Mouse (Mus musculus): ENCODE measurements at regions not wholly inside any gene's neighbourhood (a gene's known extent, or its start where the extent isn't known, plus 50 kb on each side); places are given as distances from the start of the nearest gene placed in this dataset.

- DNase-seq (ENCODE audit: low read depth): no peak
- TF ChIP-seq POLR2A (IDR thresholded peaks at IDR 0.05; ENCODE audit: borderline replicate concordance, extremely low read depth, insufficient read depth, insufficient read length, poor library complexity, severe bottlenecking): no peak
These were observed 292.7 kb downstream of the Cog6 start for GRCm38 (mm10) chr3:52724354-52724753.

GRCm38 (mm10) chr3:52722946-52723345 lies 294.1 kb downstream of the Cog6 start:
- no peak for TF ChIP-seq POLR2A (IDR thresholded peaks at IDR 0.05; ENCODE audit: borderline replicate concordance, extremely low read depth, insufficient read depth, insufficient read length, poor library complexity, severe bottlenecking)
- no peak for TF ChIP-seq CTCF (IDR thresholded peaks at IDR 0.05; ENCODE audit: borderline replicate concordance, extremely low read depth, insufficient read depth, insufficient read length)

GRCm38 (mm10) chr3:52719181-52719580 lies 297.9 kb downstream of the Cog6 start:
- DNase-seq (ENCODE audit: low read depth): no peak
- TF ChIP-seq POLR2A (IDR thresholded peaks at IDR 0.05; ENCODE audit: borderline replicate concordance, extremely low read depth, insufficient read depth, insufficient read length, poor library complexity, severe bottlenecking): no peak
- TF ChIP-seq CTCF (IDR thresholded peaks at IDR 0.05; ENCODE audit: borderline replicate concordance, extremely low read depth, insufficient read depth, insufficient read length): no peak

More at GRCm38 (mm10) chr3:52722946-52723345, 294.1 kb downstream of the Cog6 start:
- no peak for DNase-seq (ENCODE audit: low read depth)

- TF ChIP-seq CTCF (IDR thresholded peaks at IDR 0.05; ENCODE audit: borderline replicate concordance, extremely low read depth, insufficient read depth, insufficient read length): no peak
- TF ChIP-seq POLR2A (IDR thresholded peaks at IDR 0.05; ENCODE audit: borderline replicate concordance, extremely low read depth, insufficient read depth, insufficient read length, poor library complexity, severe bottlenecking): no peak
- DNase-seq (ENCODE audit: low read depth): no peak
These were observed 299.7 kb downstream of the Cog6 start for GRCm38 (mm10) chr3:52717324-52717723.

GRCm38 (mm10) chr3:52712151-52712550 lies 304.9 kb downstream of the Cog6 start:
- peak; percentile 9 for DNase-seq (ENCODE audit: low read depth)
- TF ChIP-seq POLR2A (IDR thresholded peaks at IDR 0.05; ENCODE audit: borderline replicate concordance, extremely low read depth, insufficient read depth, insufficient read length, poor library complexity, severe bottlenecking) (no peak), CTCF (IDR thresholded peaks at IDR 0.05; ENCODE audit: borderline replicate concordance, extremely low read depth, insufficient read depth, insufficient read length) (no peak)

GRCm38 (mm10) chr3:52711133-52711532 lies 305.9 kb downstream of the Cog6 start:
- DNase-seq (ENCODE audit: low read depth): no peak
- no peak for TF ChIP-seq CTCF (IDR thresholded peaks at IDR 0.05; ENCODE audit: borderline replicate concordance, extremely low read depth, insufficient read depth, insufficient read length)
- no peak for TF ChIP-seq POLR2A (IDR thresholded peaks at IDR 0.05; ENCODE audit: borderline replicate concordance, extremely low read depth, insufficient read depth, insufficient read length, poor library complexity, severe bottlenecking)

- no peak for DNase-seq (ENCODE audit: low read depth)
- TF ChIP-seq CTCF (IDR thresholded peaks at IDR 0.05; ENCODE audit: borderline replicate concordance, extremely low read depth, insufficient read depth, insufficient read length): no peak
- TF ChIP-seq POLR2A (IDR thresholded peaks at IDR 0.05; ENCODE audit: borderline replicate concordance, extremely low read depth, insufficient read depth, insufficient read length, poor library complexity, severe bottlenecking): no peak
These were observed 308.3 kb downstream of the Cog6 start for GRCm38 (mm10) chr3:52708746-52709145.

- DNase-seq (ENCODE audit: low read depth): peak; percentile 29
- no peak for TF ChIP-seq POLR2A (IDR thresholded peaks at IDR 0.05; ENCODE audit: borderline replicate concordance, extremely low read depth, insufficient read depth, insufficient read length, poor library complexity, severe bottlenecking)
- TF ChIP-seq CTCF (IDR thresholded peaks at IDR 0.05; ENCODE audit: borderline replicate concordance, extremely low read depth, insufficient read depth, insufficient read length): no peak
These were observed 308.7 kb downstream of the Cog6 start for GRCm38 (mm10) chr3:52708301-52708700.

GRCm38 (mm10) chr3:52706626-52707025 lies 310.4 kb downstream of the Cog6 start:
- TF ChIP-seq CTCF (IDR thresholded peaks at IDR 0.05; ENCODE audit: borderline replicate concordance, extremely low read depth, insufficient read depth, insufficient read length) (no peak), POLR2A (IDR thresholded peaks at IDR 0.05; ENCODE audit: borderline replicate concordance, extremely low read depth, insufficient read depth, insufficient read length, poor library complexity, severe bottlenecking) (no peak)
- no peak for DNase-seq (ENCODE audit: low read depth)

GRCm38 (mm10) chr3:52703751-52704150 lies 313.3 kb downstream of the Cog6 start:
- DNase-seq (ENCODE audit: low read depth): no peak
- TF ChIP-seq CTCF (IDR thresholded peaks at IDR 0.05; ENCODE audit: borderline replicate concordance, extremely low read depth, insufficient read depth, insufficient read length) (no peak), POLR2A (IDR thresholded peaks at IDR 0.05; ENCODE audit: borderline replicate concordance, extremely low read depth, insufficient read depth, insufficient read length, poor library complexity, severe bottlenecking) (no peak)

GRCm38 (mm10) chr3:52702962-52703361 lies 314.1 kb downstream of the Cog6 start:
- TF ChIP-seq POLR2A (IDR thresholded peaks at IDR 0.05; ENCODE audit: borderline replicate concordance, extremely low read depth, insufficient read depth, insufficient read length, poor library complexity, severe bottlenecking) (no peak), CTCF (IDR thresholded peaks at IDR 0.05; ENCODE audit: borderline replicate concordance, extremely low read depth, insufficient read depth, insufficient read length) (no peak)
- DNase-seq (ENCODE audit: low read depth): peak; percentile 13

GRCm38 (mm10) chr3:52701601-52702000 lies 315.4 kb downstream of the Cog6 start:
- TF ChIP-seq CTCF (IDR thresholded peaks at IDR 0.05; ENCODE audit: borderline replicate concordance, extremely low read depth, insufficient read depth, insufficient read length): no peak
- TF ChIP-seq POLR2A (IDR thresholded peaks at IDR 0.05; ENCODE audit: borderline replicate concordance, extremely low read depth, insufficient read depth, insufficient read length, poor library complexity, severe bottlenecking): no peak

GRCm38 (mm10) chr3:52693813-52694212 lies 323.2 kb downstream of the Cog6 start:
- TF ChIP-seq POLR2A (IDR thresholded peaks at IDR 0.05; ENCODE audit: borderline replicate concordance, extremely low read depth, insufficient read depth, insufficient read length, poor library complexity, severe bottlenecking) (no peak), CTCF (IDR thresholded peaks at IDR 0.05; ENCODE audit: borderline replicate concordance, extremely low read depth, insufficient read depth, insufficient read length) (no peak)
- DNase-seq (ENCODE audit: low read depth): peak; percentile 21

More at GRCm38 (mm10) chr3:52701601-52702000, 315.4 kb downstream of the Cog6 start:
- no peak for DNase-seq (ENCODE audit: low read depth)
